Mouse (Mus musculus) liver, adult (tissue): Measurements from ENCODE around the gene Pde11a.

ENCODE experiments used
- GATA4 ChIP-seq: IDR thresholded peaks from 2 replicates; pipeline ENCODE4 v1.6.1; 2014; ENCODE audit warnings: mild to moderate bottlenecking, low read length; ENCODE audit not compliant: insufficient replicate concordance

The Pde11a gene

DNA sequence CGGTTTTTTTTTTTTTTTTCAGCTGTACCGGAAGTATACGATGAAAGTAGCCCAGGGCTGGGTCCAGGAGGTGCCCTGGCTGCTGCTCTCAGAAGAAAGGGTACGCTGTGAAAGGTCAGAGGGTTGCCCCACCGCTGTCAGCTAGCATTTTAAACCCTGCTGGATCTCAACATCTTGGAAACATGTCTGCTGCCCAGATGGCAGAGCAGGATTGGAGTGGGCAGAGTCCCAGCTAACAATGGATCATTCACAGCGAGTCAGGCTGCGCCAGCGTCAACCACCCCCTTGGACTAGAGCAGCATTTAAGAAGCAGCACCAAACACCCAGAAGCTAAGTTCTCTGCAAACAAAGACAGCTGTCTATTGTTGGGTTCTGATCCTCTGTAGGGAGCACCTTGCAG lies 308.5 kb downstream of the Pde11a start:
- TF ChIP-seq GATA4 = no peak

DNA sequence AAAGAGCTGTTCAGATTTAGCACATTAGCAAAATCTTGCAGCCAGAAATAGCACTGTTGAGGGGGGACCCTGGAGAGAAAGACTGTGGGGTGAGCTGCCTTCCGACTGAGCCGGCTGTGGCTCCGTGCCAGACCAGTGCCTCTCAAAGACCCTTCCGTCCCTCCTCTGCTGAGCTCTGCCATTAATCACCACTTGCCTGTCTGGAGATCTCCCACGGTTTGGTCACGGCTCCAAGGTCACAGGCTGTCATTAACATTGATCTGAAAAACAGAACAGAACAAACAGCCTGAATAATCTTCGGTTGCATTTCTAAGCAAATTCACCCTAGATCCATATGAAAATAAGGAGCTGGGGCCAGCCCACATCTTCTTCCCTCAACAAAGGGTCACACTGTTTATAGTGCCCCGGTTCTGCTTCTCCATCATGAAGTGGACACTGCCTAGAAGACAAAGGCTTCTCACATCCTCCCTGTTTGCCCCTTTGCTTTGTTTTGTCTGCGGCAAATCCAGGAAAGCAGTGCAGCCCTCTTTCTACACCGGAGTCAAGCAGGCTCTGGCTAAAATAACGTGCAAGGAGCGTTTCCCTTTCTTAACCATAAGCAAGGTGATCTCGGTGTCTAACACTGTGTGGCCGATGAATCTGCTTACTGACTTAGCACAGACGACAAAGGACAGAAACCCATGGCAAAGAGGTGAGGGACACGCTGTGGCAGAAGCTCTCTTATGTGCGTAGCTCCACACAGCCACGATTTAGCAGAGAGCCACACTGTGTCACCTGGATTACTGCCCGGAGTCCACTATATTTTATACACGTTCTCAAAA lies 309.3 kb downstream of the Pde11a start:
- no peak for TF ChIP-seq GATA4

DNA sequence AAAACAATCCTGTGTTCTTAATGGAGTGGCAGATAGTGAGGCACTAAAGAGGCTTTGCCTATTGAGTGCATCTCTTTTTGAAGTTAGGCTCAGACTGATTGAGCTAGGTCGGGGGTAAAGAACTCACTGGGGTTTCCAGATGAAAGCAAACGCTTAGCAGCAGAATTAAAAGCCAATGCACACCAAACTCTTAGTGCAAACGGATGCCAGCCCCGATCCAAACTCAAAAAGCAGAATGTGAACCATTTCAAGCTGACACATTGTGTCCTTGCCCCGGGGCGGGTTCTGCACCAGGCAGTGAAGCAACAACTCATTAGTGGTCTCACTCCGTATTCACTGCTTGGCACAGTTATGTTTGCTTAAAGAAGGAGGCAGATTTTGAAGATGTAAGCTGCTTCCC lies 321.7 kb downstream of the Pde11a start:
- TF ChIP-seq GATA4 = no peak

DNA sequence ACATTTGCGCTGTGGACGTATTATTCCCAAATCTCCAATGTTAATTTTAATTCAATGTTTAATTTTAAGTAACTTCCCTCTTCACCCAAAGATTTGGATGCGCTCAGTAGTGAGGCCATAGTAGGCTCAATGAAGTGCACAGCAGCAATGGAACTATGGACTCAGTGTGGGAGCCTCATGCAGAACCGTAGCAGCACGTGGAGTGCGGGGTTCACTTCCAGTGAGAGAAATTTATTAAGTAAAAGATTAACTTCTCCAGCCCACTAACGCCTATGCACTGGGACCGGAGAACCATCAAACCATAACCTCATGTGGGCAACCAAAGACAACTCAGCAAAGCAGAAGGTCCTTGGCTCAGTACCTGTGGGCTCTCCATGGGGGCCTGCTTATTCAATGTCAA lies 322.4 kb downstream of the Pde11a start:
- TF ChIP-seq GATA4 = no peak

DNA sequence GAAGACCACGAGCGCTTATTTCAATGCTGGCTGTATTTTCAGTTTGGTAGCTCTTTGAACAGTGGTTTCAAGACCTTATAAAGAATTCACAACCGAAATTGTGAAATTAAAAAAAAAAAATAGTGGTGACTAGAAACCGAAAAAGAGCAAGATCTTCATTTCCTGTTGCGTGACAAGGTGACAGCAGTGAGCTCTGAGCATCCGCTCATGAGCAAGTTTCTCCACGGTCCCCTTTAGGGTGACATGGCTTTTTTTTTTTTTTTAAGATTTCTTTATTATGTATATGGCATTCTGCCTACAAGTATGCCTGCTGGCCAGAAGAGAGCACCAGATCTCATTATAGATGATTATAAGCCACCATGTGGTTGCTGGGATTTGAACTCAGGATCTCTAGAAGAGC lies 323.1 kb downstream of the Pde11a start:
- TF ChIP-seq GATA4 = no peak

DNA sequence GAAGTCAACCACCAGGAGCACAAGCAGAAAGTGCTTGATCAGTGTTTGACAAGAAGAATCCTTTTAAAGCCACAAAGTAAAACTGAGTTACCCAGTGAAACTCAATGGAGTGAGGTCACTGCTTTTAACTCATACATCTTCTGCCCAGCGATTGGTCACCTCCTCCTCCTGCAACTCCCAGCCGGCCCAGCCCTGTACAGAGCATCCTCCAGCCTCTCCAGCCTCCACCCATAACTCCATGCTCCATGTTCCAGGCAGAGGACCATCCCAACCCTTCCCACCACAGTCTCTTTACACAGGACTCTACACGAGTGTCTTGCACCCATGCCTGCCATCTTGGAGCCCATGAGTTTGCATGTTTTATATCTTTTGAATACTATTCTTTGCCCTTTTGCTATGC lies 323.9 kb downstream of the Pde11a start:
- TF ChIP-seq GATA4 = no peak

DNA sequence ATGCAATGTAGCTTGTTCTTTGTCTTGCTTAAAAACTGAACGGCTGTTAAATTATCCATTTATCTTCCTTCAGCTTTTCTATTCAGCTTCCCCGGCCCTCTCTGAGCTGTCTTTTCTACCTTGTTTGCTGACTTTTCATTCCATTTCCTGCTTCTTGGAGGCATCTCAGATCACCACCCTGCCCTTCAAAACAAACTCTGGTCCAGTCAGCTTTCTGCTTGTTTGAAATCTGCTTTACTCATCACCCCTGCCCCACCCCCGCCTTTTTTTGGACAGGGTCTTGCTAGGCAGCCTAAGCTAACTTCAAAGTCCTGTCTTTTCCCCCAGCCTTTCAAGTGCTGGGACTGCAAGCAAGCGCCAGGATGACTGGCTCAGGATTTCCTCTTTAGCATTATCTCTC lies 332.4 kb downstream of the Pde11a start:
- no peak for TF ChIP-seq GATA4

DNA sequence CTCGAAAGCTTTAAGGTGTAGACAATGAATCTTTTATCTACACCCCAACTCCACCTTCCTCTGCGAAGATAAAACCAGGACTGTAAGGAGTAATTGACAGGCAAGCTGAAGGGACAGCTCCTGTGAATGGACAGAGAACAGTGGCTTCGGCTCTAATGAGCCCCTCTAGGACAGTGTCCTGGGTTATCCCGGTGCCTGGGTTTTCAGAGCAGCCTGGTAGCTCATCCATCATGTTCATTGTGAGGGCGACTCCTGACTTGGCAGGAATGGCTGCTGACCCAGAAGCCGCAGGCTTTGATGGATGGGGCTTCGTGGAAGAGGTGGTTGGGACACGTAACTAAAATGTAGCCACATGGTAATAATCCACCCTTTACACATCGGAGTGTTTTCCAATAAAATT lies 335.7 kb downstream of the Pde11a start:
- no peak for TF ChIP-seq GATA4

DNA sequence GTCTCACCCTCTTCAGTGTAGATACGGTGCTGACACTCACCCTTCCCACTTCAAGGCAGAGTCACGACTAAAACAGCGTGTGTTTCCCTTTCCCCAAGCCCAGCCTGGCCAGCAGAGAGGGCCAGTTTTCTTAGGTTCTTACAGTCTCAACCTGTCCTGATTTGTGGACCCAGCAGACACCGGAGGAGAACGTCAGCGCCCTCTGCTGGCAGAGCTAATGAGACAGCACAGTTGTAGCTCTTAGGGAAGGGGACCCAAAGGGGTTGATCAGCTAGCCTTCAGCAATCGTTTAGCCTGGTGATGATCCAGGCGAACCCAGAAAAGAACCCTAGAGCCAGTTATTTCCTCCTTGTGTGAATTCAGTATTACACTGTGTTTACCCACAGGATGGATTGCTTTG lies 337.2 kb downstream of the Pde11a start:
- TF ChIP-seq GATA4 = no peak

DNA sequence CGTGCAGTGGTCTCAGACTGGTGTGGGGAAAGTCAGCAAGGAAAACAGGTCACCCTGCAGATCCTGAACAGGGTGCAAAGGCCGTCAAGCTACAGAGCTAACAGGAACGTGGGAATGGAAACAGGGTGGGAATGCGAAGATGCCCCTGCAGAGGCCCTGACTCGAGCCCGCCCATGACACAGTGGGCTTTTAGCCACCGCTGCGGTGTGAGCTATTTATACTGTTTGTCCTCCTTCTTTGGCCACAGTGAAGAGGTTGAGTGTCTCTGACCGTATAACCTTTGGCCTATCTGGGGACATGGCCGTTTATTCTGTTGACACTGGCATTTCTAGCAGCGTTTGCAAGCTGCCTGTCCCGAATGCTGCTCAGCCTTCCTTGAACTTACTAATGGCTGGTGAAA lies 338.9 kb downstream of the Pde11a start:
- no peak for TF ChIP-seq GATA4

DNA sequence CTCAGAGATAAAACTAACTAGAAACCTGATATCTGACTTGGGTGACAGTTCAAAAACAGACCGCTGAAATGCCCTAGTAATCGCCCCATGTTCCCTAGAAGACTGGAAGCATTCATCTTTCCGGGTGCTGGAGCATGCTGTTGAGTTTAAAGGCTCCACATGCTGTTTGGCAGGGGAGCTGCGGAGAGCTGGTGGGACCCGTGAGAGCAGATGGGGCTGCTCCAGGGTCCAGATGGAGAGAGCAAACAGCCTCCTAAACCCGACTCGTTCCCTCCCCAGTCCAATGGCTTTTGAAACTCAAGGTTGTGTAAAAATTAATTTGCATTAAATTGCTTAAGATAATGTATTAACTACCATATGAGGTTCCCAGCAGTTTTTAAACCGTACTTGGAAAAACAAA lies 339.9 kb downstream of the Pde11a start:
- no peak for TF ChIP-seq GATA4

DNA sequence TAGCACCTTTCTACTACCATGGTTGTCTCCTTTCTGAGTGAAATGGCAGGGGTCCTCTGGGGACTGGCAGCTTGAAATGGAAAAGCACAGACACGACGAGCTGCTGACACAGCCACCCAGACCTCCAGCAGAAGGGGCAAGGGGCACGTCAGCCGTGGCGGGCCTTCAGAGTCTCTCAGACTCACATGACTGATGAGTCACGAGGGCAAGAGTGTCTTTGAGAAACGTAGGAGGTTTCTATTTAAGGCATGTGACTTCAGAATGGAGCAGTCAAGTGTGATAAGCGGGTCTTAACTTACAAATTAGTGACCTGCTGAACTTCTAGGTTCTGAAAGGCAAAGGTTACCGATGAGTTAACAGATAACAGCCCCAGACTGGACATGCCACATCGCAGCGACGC lies 340.8 kb downstream of the Pde11a start:
- TF ChIP-seq GATA4 = no peak

DNA sequence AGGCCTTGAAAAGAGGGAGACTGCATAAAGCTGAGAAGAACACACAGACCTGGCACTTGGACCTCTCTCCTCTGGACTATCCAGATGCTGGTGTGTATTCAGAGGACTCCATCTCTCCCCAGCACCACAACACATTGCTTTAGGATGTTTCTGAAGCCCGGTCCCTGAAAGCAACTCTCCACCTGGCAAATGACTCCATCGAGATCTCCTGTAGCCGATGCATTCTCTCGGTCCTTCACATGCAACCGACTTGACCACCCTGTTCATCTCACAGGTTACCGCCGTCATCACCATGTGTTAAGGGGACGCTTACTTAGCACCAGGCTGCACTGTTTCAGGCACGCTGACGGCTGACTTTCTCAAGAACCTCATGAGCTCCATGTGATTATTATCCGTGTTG lies 343.7 kb downstream of the Pde11a start:
- TF ChIP-seq GATA4 = no peak

DNA sequence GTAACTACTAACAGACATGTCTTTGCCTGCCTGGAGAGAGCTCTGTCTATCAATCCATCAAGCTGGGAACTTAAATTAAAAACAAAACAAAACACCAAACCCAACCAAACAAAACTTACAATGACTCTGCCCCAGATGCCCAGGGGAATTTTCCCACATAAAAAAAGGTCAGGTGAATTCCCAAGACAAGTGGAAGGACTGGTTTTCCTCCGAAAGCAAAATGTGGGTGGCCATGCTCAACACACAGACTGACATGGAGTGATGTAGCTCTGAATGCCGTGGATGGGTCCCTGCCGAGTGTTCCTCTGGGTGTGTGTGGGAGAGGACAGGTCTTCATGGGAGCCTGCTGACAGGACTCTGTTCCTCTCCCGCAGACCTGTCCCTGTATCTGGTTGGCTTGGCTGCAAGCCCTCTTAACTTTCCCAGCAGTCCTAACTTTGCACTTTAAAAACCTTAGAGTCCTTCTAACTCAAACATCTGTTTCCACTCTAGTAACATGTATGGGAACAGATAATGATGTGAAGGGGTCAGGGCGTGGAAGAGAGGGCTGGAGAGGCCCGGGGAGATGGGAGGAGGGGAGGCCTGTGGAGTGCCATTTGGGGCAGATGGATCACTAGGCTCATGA lies 346.9 kb downstream of the Pde11a start:
- no peak for TF ChIP-seq GATA4

DNA sequence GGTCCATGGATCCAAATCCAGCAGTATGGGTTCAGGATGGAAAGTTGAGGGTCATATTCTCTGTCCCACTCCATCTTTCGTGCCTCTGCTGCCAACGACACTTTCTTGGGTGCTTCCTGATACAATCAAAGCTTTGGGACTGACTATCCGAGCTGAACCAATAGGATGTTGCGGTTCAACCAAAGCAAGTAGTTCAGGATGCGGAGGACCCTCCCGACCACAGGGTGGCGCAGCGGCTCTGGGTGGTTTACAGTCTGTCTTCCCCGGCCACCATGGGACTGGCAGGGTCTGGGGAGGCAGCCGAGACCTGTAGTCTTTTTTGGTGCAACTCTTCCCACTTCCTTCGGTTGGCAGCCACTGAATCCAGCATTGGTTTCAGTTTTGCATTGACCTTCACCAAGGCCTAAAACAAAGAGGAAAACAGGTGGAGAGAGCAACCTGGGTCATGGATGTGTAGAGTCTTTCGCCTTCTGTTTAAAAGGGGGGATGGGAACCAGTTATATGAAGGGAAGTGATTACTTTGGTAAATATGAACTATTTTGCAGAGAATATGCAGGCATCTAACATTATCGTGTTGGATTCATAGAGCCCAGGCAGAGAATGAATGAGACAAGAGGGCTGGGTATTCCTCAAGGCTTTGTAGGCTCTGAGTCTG lies 347.6 kb downstream of the Pde11a start:
- no peak for TF ChIP-seq GATA4

DNA sequence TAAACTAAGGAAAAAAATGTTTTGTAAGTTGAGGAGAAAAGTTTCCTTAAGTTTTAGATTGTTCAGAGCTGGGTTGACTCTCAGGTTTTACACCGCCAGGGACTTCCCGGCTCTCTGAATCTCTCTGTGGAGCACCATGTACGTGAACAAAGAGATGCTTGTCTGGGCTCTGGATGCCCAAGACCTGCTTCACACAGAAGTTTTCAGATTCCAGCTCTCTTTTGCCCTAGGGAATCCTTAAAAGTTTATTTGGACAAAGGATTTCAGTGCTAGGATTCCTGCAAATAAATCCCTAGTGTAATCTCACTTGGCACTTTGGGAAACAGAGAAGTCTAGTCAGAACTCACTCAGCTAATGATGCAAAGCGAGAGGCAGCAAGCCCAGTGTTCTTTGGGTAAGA lies 348.9 kb downstream of the Pde11a start:
- no peak for TF ChIP-seq GATA4
